Mouse (Mus musculus) kidney, adult 2 months (tissue): Measurements from ENCODE around the gene Tbxas1.

Experiments
- CTCF ChIP-seq: fragments of 200-500 bp; conservative IDR thresholded peaks from 2 replicates; pipeline ENCODE4 v1.5.1; 2011; ENCODE audit warnings: low read depth, mild to moderate bottlenecking, control low read depth, low read length, moderate library complexity, mixed read lengths; ENCODE audit not compliant: insufficient read depth, insufficient read length
- POLR2A ChIP-seq: fragments of 200-500 bp; IDR thresholded peaks from one replicate; pipeline ENCODE4 v1.6.1; 2011; ENCODE audit warnings: low read depth, low read length, control low read depth

GRCm38 (mm10) chr6:38901636-38902035, 26.4 kb downstream of the Tbxas1 start:
- TF ChIP-seq CTCF (no peak), POLR2A (no peak)
